Mouse (Mus musculus) testis, postnatal 14 days (tissue): ENCODE data around the gene 4930558C23Rik.
A peak's percentile ranks its signal among the peaks of the same experiment; 100 is the strongest.
"Not testable (repeated sequence)": the region's sequence is repeated elsewhere in the genome, so short reads cannot be mapped to it uniquely, and the experiment has no call there.

Source experiments
- DNase-seq: peaks from one replicate; pipeline ENCODE4 v3.0.0; 2021; ENCODE audit warnings: low spot score

The 4930558C23Rik gene

DNA sequence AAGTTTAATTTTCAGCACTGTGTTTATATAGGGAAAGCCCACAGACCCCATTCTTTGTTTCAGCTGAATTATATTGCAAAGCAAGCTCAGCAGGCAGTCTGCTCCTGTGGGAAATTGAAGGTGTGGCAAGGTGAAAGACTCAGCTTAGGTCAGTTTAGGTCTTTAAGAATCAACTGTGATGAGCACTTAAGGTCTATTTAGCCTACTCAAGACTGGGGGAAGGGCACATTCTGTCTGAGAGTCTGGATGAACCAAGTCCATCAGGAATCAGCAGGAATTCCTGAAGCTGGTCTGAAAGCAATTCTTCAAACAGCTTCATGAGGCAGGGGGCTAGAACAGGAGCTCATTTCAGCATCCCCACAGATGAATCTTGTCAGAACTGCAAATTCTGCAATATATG is 32.5 kb downstream of the 4930558C23Rik start:
- DNase-seq = no peak

- DNase-seq = not testable (repeated sequence)
Observed at GRCm38 (mm10) chr3:95360276-95360675, 42.4 kb downstream of the 4930558C23Rik start.

GRCm38 (mm10) chr3:95357746-95358145 is 44.9 kb downstream of the 4930558C23Rik start:
- peak; percentile 38 for DNase-seq

DNA sequence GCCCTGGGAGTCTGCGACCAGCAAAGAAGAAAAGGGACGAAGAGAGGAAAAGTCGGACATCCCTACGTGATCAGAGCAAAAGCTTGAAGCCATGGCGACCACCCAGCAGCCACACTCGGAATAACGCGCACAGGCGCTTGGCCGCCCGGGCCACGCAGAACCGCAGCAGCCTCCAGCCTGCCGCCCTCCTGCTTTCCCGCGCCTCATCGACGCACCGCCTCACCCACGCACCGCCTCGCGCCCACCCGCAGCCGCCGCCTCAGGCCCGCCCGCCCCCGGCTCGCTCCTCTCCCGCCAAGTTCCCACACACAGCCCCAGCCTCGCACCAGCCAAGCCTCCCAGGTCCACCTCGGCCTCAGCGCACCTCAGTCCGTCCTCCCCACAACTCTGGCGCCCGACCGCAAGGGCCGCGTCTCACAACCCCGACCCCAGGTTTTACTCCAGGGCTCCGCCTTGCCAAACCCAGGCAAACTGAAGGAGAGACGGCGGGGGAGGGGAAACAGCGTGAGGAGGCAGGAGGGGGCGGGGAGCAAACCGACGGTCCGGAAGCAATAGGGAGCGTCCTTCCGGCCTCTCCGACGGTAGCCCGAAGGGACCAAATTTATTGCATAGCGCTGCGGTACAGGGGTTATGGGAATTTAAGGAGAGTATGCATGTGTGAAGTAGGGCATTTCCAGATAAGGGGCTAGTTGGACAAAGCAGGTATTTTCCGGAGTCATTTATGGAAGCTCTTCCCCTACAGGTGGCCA is 45.8 kb downstream of the 4930558C23Rik start, which contains the start of gene Setdb1:
Gene Setdb1 (minus strand): TSS at position 502 of the 749 bp plus-strand sequence.
- DNase-seq = peak; percentile 97

DNA sequence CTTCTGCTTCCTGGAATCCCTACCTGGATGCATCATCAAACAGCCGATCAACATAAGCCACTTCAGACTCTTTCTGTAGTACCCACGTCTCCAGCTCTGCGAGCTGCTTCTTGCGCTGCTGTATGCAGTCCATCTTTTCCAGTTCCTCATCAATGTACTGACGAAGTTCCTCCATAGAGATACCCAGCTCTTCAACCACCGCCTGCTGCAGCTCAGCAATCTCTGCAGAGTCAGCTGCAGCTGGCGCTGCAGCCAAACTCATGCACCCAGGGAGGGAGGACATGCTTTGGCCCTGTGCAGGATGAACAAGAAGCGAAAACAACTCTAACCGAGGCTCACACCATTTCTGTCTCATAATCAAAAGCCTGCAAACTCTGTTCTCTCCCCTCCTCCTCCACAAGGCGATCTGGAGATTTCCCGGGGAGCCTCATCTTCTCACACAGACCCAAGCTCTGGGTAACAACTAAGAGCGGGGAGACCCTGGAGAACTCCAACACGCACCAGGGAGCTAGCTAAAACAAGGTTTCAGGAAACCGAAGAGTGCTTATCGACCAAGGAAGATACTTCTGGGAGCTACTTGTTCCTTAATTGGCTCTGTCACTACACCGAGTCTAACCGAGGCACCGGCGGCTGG is 46.6 kb downstream of the 4930558C23Rik start:
- DNase-seq = not testable (repeated sequence)

DNA sequence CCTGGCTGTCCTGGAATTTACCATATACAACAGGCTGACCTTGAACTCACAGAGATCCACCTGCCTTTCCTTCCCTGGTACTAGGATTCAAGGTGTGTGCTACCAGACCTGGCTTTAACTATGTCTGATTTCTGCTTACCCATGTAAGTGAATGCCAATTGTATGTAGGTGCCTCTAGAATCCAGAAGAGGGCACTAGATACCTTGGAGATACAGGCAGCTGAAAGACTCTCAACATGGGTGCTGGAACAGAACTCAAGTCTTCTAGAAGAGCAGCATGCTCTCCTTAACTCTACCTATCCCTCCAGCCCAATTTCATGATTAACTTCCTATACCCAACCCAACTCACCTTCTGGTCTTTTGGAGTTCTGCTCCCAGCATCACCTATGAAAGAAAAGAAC is 53.1 kb downstream of the 4930558C23Rik start:
- no peak for DNase-seq

DNA sequence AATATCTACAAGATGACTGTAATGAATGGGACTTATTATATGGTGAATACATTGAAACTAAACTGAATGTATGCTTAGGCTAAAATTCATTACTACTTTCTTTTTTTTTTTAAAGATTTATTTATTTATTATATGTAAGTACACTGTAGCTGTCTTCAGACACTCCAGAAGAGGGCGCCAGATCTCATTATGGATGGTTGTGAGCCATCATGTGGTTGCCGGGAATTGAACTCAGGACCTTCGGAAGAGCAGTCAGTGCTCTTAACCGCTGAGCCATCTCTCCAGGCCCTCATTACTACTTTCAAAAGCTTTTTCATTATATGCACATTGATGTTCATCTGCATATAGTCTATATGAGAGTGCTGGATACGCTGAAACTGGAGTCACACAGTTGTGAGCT is 54.3 kb downstream of the 4930558C23Rik start:
- DNase-seq = not testable (repeated sequence)

DNA sequence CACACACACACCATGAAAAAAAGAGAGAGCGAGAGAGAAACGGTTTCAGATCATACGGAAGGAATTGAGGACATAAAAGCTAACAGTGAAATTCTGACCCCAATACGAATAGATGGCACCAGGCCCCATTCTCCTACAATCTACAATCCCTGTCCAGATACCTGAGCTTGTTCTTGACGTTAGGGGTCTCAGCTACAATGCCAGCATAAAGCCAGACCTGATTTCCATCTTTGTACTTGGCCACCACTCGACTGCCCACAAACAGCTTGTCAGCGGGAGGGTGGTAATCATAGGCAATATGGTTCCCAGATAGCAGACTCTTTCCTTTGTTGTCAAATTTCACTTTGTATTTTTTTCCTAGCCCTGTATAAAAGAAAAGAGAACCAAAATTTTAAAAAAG is 56.2 kb downstream of the 4930558C23Rik start:
- no peak for DNase-seq

DNA sequence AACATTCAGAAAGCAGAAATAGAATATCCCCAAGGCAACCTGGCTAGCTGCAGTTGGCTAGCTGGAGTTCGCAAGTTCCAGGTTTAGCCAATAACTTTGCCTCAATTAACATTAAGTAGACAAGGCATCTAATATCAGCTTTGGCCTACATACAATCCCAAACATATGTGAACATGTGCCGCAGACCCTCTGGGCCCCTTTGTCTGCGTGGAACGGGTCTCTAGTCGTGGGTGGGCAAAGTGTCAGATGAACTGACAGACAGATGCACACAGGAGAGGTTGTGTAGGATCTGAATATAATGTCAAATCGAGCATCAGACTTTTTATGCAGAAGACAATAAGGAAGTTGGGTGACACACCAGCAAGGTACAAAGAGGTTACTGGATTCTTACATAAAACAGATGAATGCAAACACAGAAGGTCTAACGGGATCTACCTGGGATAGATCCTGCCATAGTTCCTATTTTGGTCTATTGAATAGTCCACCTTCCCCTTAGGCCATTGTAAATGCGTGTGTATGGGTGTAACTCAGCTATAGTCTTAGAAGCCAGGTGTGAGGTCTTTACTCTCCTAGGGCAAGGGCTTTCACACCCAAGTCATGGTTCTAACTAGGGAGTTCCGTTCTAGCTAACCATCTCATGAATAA is 59.2 kb downstream of the 4930558C23Rik start:
- DNase-seq = not testable (repeated sequence)

DNA sequence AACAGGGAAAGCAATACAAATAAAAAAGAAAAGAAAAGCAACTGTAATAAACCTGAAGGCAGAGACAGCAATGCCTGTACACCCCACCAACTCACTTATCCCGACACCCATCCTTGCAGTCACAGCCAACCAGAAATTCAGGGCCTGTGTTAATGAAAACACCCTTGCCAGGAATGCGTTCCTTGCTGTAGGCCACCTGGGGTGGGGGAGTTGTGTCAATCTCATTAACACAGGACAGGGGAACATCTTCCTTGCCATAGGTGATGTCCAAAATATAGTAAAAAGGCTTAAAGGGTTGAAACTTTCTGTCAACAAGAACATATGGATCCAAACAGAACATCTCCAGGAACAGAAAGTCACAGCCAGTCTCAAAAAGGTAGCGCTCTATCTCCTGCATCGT is 64.4 kb downstream of the 4930558C23Rik start:
- no peak for DNase-seq

DNA sequence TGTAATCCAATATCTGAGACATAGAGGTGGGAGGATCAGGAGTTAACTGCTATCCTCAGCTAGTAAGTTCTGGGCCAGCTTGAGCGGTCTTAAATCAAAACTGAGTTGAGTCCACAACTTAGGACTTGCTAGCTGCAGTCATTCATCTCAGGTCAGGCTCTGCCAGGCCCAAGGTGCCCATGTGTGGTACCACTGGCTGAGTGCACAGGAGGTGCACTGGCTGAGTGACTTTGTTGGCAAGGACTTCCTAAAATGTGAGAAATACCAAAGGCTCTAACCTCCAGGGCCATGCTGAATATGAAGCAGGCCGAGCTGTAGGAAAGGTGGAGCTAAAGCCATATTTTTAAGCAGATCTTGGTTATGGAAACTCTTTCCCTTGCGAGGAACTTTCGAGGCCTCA is 65.3 kb downstream of the 4930558C23Rik start:
- DNase-seq = no peak
